Mouse (Mus musculus) neural tube, embryonic 13.5 days (tissue): ENCODE results near the gene Fam19a4. TPM values are rescaled to one million over a fixed set of nuclear protein-coding genes. Genes with fewer than 3 reads are reported as not detected.
A peak's percentile ranks its signal among the peaks of the same experiment; 100 is the strongest.
"Not testable (repeated sequence)": the region's sequence is repeated elsewhere in the genome, so short reads cannot be mapped to it uniquely, and the experiment has no call there.

Experiments
- ATAC-seq: fragments of 200-750 bp; cut with Nextera tagmentation; 2 replicates; pipeline ENCODE4 v1.8.0; 2017; ENCODE audit warnings: low read depth, mild to moderate bottlenecking, moderate TSS enrichment, moderate library complexity
- H3K27ac ChIP-seq: fragments of 300-500 bp; sonication (generic); replicated peaks from 2 replicates; pipeline ENCODE4 v1.5.1; 2015; ENCODE audit warnings: moderate library complexity, mild to moderate bottlenecking, inconsistent platforms
- H3K27me3 ChIP-seq: fragments of 300-500 bp; sonication (generic); 2 replicates; pipeline ENCODE4 v1.6.1; 2015; ENCODE audit warnings: mild to moderate bottlenecking, inconsistent platforms
- H3K36me3 ChIP-seq: fragments of 300-500 bp; sonication (generic); 2 replicates; pipeline ENCODE4 v1.6.1; 2015; ENCODE audit warnings: mild to moderate bottlenecking, inconsistent platforms
- H3K4me1 ChIP-seq: fragments of 300-500 bp; sonication (generic); replicated peaks from 2 replicates; pipeline ENCODE4 v1.6.1; 2015; ENCODE audit warnings: inconsistent platforms
- H3K4me2 ChIP-seq: fragments of 300-500 bp; sonication (generic); 2 replicates; pipeline ENCODE4 v1.6.1; 2015; ENCODE audit warnings: inconsistent platforms, mild to moderate bottlenecking, moderate library complexity
- H3K4me3 ChIP-seq: fragments of 300-500 bp; sonication (generic); 2 replicates; pipeline ENCODE4 v1.5.1; 2015; ENCODE audit warnings: mild to moderate bottlenecking, inconsistent platforms
- H3K9ac ChIP-seq: fragments of 300-500 bp; sonication (generic); 2 replicates; pipeline ENCODE4 v1.6.1; 2015; ENCODE audit warnings: moderate library complexity, mild to moderate bottlenecking, inconsistent platforms
- H3K9me3 ChIP-seq: fragments of 300-500 bp; sonication (generic); 2 replicates; pipeline ENCODE4 v1.6.1; 2016; ENCODE audit warnings: inconsistent platforms
- WGBS: fragments of 180-500 bp; shearing (Covaris S2); methylation state at CpG from one replicate; pipeline ENCODE4 v1.1.7; 2015; 5-methylcytosine and 5-hydroxymethylcytosine counted together
- polyA plus RNA-seq: library from polyadenylated mRNA; unstranded; fragments of >200 nt; fragmentation: Nextera tagmentation; extraction: Ambion mirVana; gene quantifications from 2 replicates; pipeline ENCODE4 v1.2.1, GENCODE M21; 2015

Fam19a4 gene
- polyA plus RNA-seq, 1 experiment from 2014 or later = 6.6 TPM

GRCm38 (mm10) chr6:96909061-96909480 lies 151.1 kb downstream of the Fam19a4 start:
- peak; percentile 84 for ATAC-seq
- peak overlapping the region; percentile 76 for H3K27ac ChIP-seq

GRCm38 (mm10) chr6:96877105-96877504 lies 183.1 kb downstream of the Fam19a4 start:
- H3K27me3 ChIP-seq, H3K4me2 ChIP-seq: not testable (repeated sequence)
- WGBS = 94% methylated on average over 18 of the region's 18 CpGs

More at GRCm38 (mm10) chr6:96909061-96909480, 151.1 kb downstream of the Fam19a4 start:
- H3K36me3 ChIP-seq = no peaks in the 10 kb centered on the region
- H3K27me3 ChIP-seq = no peaks in the 10 kb centered on the region
- H3K4me3 ChIP-seq = no peak overlapping the region
- 13% methylated on average over 8 of the region's 8 CpGs for WGBS
- H3K4me1 ChIP-seq = peaks cover 15% of the 10 kb centered on the region
- H3K9ac ChIP-seq = no peak overlapping the region
- H3K4me2 ChIP-seq = peak overlapping the region; percentile 28; the same call in 1 of the 2 replicates
- H3K9me3 ChIP-seq = no peaks in the 10 kb centered on the region

GRCm38 (mm10) chr6:96876651-96877050 lies 183.6 kb downstream of the Fam19a4 start:
- ATAC-seq, H3K4me2 ChIP-seq, H3K27me3 ChIP-seq, H3K9me3 ChIP-seq, H3K27ac ChIP-seq, H3K4me1 ChIP-seq, H3K36me3 ChIP-seq, H3K9ac ChIP-seq, H3K4me3 ChIP-seq: not testable (repeated sequence)
- WGBS = 90% methylated on average over 13 of the region's 13 CpGs

More at GRCm38 (mm10) chr6:96877105-96877504, 183.1 kb downstream of the Fam19a4 start:
- H3K27ac ChIP-seq, H3K9me3 ChIP-seq, H3K9ac ChIP-seq, H3K4me3 ChIP-seq, H3K36me3 ChIP-seq, ATAC-seq, H3K4me1 ChIP-seq: not testable (repeated sequence)

- H3K4me3 ChIP-seq = no peak overlapping the region
- no peaks in the 10 kb centered on the region for H3K36me3 ChIP-seq
- no peak for ATAC-seq
- no peak overlapping the region for H3K27ac ChIP-seq
- no peaks in the 10 kb centered on the region for H3K27me3 ChIP-seq
- H3K9me3 ChIP-seq = no peaks in the 10 kb centered on the region
- 69% methylated on average over 7 of the region's 7 CpGs for WGBS
- H3K4me1 ChIP-seq = no peaks in the 10 kb centered on the region
- H3K9ac ChIP-seq = no peak overlapping the region
- no peak overlapping the region for H3K4me2 ChIP-seq
Measured at GRCm38 (mm10) chr6:96853065-96853464, 207.1 kb downstream of the Fam19a4 start.

- Histone ChIP-seq H3K9ac (no peak overlapping the region), H3K4me3 (no peak overlapping the region), H3K36me3 (no peaks in the 10 kb centered on the region), H3K9me3 (no peaks in the 10 kb centered on the region), H3K27ac (no peak overlapping the region), H3K4me2 (no peak overlapping the region), H3K27me3 (no peaks in the 10 kb centered on the region), H3K4me1 (peaks cover 10% of the 10 kb centered on the region)
- ATAC-seq = no peak
- 43% methylated on average over 1 of the region's 1 CpGs for WGBS
Measured at GRCm38 (mm10) chr6:96843944-96844343, 216.3 kb downstream of the Fam19a4 start.

GRCm38 (mm10) chr6:96840634-96841033 lies 219.6 kb downstream of the Fam19a4 start:
- H3K27me3 ChIP-seq = no peaks in the 10 kb centered on the region
- H3K27ac ChIP-seq = no peak overlapping the region
- no peaks in the 10 kb centered on the region for H3K36me3 ChIP-seq
- no peak overlapping the region for H3K9ac ChIP-seq
- no peaks in the 10 kb centered on the region for H3K9me3 ChIP-seq
- H3K4me2 ChIP-seq = no peak overlapping the region
- 74% methylated on average over 3 of the region's 3 CpGs for WGBS
- peaks cover 10% of the 10 kb centered on the region for H3K4me1 ChIP-seq
- H3K4me3 ChIP-seq = no peak overlapping the region
- ATAC-seq = no peak

- Histone ChIP-seq H3K4me3 (no peak overlapping the region), H3K9me3 (no peaks in the 10 kb centered on the region), H3K4me2 (no peak overlapping the region), H3K27me3 (no peaks in the 10 kb centered on the region), H3K36me3 (no peaks in the 10 kb centered on the region), H3K9ac (no peak overlapping the region), H3K4me1 (no peaks in the 10 kb centered on the region), H3K27ac (no peak overlapping the region)
- no peak for ATAC-seq
- 21% methylated on average over 3 of the region's 3 CpGs for WGBS
Measured at GRCm38 (mm10) chr6:96826626-96827025, 233.6 kb downstream of the Fam19a4 start.

- Histone ChIP-seq H3K27ac (no peak overlapping the region), H3K9me3 (no peaks in the 10 kb centered on the region), H3K36me3 (no peaks in the 10 kb centered on the region), H3K4me1 (no peaks in the 10 kb centered on the region), H3K27me3 (no peaks in the 10 kb centered on the region), H3K4me2 (no peak overlapping the region), H3K9ac (no peak overlapping the region), H3K4me3 (no peak overlapping the region)
- ATAC-seq = no peak
- WGBS = 74% methylated on average over 3 of the region's 3 CpGs
Measured at GRCm38 (mm10) chr6:96802981-96803380, 257.2 kb downstream of the Fam19a4 start.

GRCm38 (mm10) chr6:96798746-96799145 lies 261.5 kb downstream of the Fam19a4 start:
- H3K27ac ChIP-seq = no peak overlapping the region
- WGBS = 98% methylated on average over 1 of the region's 1 CpGs
- ATAC-seq = no peak

GRCm38 (mm10) chr6:96797451-96797850 lies 262.8 kb downstream of the Fam19a4 start:
- no peak for ATAC-seq
- Histone ChIP-seq H3K9me3 (no peaks in the 10 kb centered on the region), H3K36me3 (no peaks in the 10 kb centered on the region), H3K4me1 (no peaks in the 10 kb centered on the region), H3K4me3 (no peak overlapping the region), H3K27ac (no peak overlapping the region), H3K4me2 (no peak overlapping the region), H3K27me3 (no peaks in the 10 kb centered on the region), H3K9ac (no peak overlapping the region)
- WGBS = 85% methylated on average over 4 of the region's 4 CpGs

More at GRCm38 (mm10) chr6:96798746-96799145, 261.5 kb downstream of the Fam19a4 start:
- Histone ChIP-seq H3K9ac (no peak overlapping the region), H3K4me2 (no peak overlapping the region), H3K9me3 (no peaks in the 10 kb centered on the region), H3K36me3 (no peaks in the 10 kb centered on the region), H3K4me1 (no peaks in the 10 kb centered on the region), H3K4me3 (no peak overlapping the region), H3K27me3 (no peaks in the 10 kb centered on the region)

Other genes with a start within 250 kb of the Fam19a4 start
- gene Eogt, start 88.8 kb upstream of the Fam19a4 start, polyA plus RNA-seq = 8.9 and 10.7 TPM in 2 replicates
- 43.1 and 44.9 TPM in 2 replicates for gene Tmf1, start 118.7 kb upstream of the Fam19a4 start, polyA plus RNA-seq
- 88.0 and 96.8 TPM in 2 replicates for gene Uba3, start 145.2 kb upstream of the Fam19a4 start, polyA plus RNA-seq
- 126 and 129 TPM in 2 replicates for gene Arl6ip5, start 150.3 kb upstream of the Fam19a4 start, polyA plus RNA-seq
- 0.47 and 1.0 TPM in 2 replicates for gene Lmod3, start 192.3 kb upstream of the Fam19a4 start, polyA plus RNA-seq